Mouse (Mus musculus): Measurements from ENCODE around the gene Vars. TPM values are rescaled to one million over a fixed set of nuclear protein-coding genes. Genes with fewer than 3 reads are reported as not detected.

Vars gene
- polyA plus RNA-seq, 1 experiment from 2014 or later, result 24.7 TPM

GRCm38 (mm10) chr17:35063466-35063865 is 62.7 kb downstream of the Vars start:
- H3K4me2 ChIP-seq (replicated peaks; ENCODE audit: low read depth, low read length), result no peak overlapping the region
- WGBS, result 74% methylated on average over 3 of the region's 3 CpGs
- peak overlapping the region; percentile 83; the same call in 1 of the 2 replicates for H3K27ac ChIP-seq (ENCODE audit: low read length)
- no peak overlapping the region for H3K4me3 ChIP-seq (ENCODE audit: low read depth, low read length)
- peaks cover 7% of the 10 kb centered on the region; the same call in 1 of the 2 replicates for H3K36me3 ChIP-seq (ENCODE audit: insufficient read depth, low read length)
- 0 out of 2 replicates have a peak, but pooled peaks cover 3% of the 10 kb centered on the region for H3K27me3 ChIP-seq (replicated peaks; ENCODE audit: insufficient read depth, low read length)
- H3K4me1 ChIP-seq (ENCODE audit: insufficient read depth, low read depth, low read length), result peaks cover 12% of the 10 kb centered on the region
- H3K9ac ChIP-seq (replicated peaks; ENCODE audit: low read depth), result no peak overlapping the region
- TF ChIP-seq CTCF (IDR thresholded peaks at IDR 0.05) (no peak), EP300 (IDR thresholded peaks at IDR 0.05) (no peak)
- no peak for DNase-seq (ENCODE audit: low spot score)
- H3K9me3 ChIP-seq (ENCODE audit: low read length), result no peaks in the 10 kb centered on the region
- ATAC-seq, result no peak

GRCm38 (mm10) chr17:35064378-35064877 is 63.6 kb downstream of the Vars start:
- no peak overlapping the region; the same call in 1 of the 2 replicates for H3K9ac ChIP-seq (replicated peaks; ENCODE audit: low read depth)
- H3K4me2 ChIP-seq (replicated peaks; ENCODE audit: low read depth, low read length), result peak overlapping the region; percentile 70
- peaks cover 12% of the 10 kb centered on the region for H3K4me1 ChIP-seq (ENCODE audit: insufficient read depth, low read depth, low read length)
- 0 out of 2 replicates have a peak, but pooled peaks cover 3% of the 10 kb centered on the region for H3K27me3 ChIP-seq (replicated peaks; ENCODE audit: insufficient read depth, low read length)
- DNase-seq (ENCODE audit: low spot score) (no peak), ATAC-seq (peak; percentile 27)
- no peak for TF ChIP-seq CTCF (IDR thresholded peaks at IDR 0.05)
- no peak for TF ChIP-seq EP300 (IDR thresholded peaks at IDR 0.05)
- peak overlapping the region; percentile 83 for H3K27ac ChIP-seq (ENCODE audit: low read length)
- peaks cover 7% of the 10 kb centered on the region; the same call in 1 of the 2 replicates for H3K36me3 ChIP-seq (ENCODE audit: insufficient read depth, low read length)
- no peaks in the 10 kb centered on the region for H3K9me3 ChIP-seq (ENCODE audit: low read length)
- 24% methylated on average over 10 of the region's 10 CpGs for WGBS
- H3K4me3 ChIP-seq (ENCODE audit: low read depth, low read length), result peak overlapping the region; percentile 39

- peak; percentile 40 for TF ChIP-seq CTCF (IDR thresholded peaks at IDR 0.05)
- no peak for TF ChIP-seq EP300 (IDR thresholded peaks at IDR 0.05)
- Histone ChIP-seq H3K4me3 (ENCODE audit: low read depth, low read length) (peak within 1 kb of the TSS; percentile 39), H3K9me3 (ENCODE audit: low read length) (no peaks in the 10 kb centered on the region), H3K4me2 (replicated peaks; ENCODE audit: low read depth, low read length) (peak within 1 kb of the TSS; percentile 70), H3K27me3 (replicated peaks; ENCODE audit: insufficient read depth, low read length) (0 out of 2 replicates have a peak, but pooled peaks cover 3% of the 10 kb centered on the region), H3K36me3 (ENCODE audit: insufficient read depth, low read length) (peaks cover 7% of the 10 kb centered on the region; the same call in 1 of the 2 replicates), H3K4me1 (ENCODE audit: insufficient read depth, low read depth, low read length) (peaks cover 8% of the 10 kb centered on the region), H3K27ac (ENCODE audit: low read length) (peak within 1 kb of the TSS; percentile 83), H3K9ac (replicated peaks; ENCODE audit: low read depth) (peak within 1 kb of the TSS; percentile 29; the same call in 1 of the 2 replicates)
- DNase-seq (ENCODE audit: low spot score) (peak; percentile 95), ATAC-seq (peak; percentile 90)
- WGBS, result 4% methylated on average over 48 of the region's 48 CpGs
Measured at GRCm38 (mm10) chr17:35064951-35065947, 64.5 kb downstream of the Vars start, which contains the start of gene Ly6g6c. TSS of gene Ly6g6c (plus strand) at chr17:35065388.

Other genes with a start within 250 kb of the Vars start
- gene Cyp21a1, start 196.4 kb upstream of the Vars start, polyA plus RNA-seq (2015; fragmentation: Nextera tagmentation; extraction: Ambion mirVana), result not detected in 2 replicates
- 34.7 and 37.3 TPM in 2 replicates for gene Stk19, start 164.0 kb upstream of the Vars start, polyA plus RNA-seq (2015; fragmentation: Nextera tagmentation; extraction: Ambion mirVana)
- 39.8 and 40.9 TPM in 2 replicates for gene Dxo, start 164.0 kb upstream of the Vars start, polyA plus RNA-seq (2015; fragmentation: Nextera tagmentation; extraction: Ambion mirVana)
- gene Skiv2l, start 150.8 kb upstream of the Vars start, polyA plus RNA-seq (2015; fragmentation: Nextera tagmentation; extraction: Ambion mirVana), result 30.6 and 32.1 TPM in 2 replicates
- 45.0 and 49.0 TPM in 2 replicates for gene Nelfe, start 150.6 kb upstream of the Vars start, polyA plus RNA-seq (2015; fragmentation: Nextera tagmentation; extraction: Ambion mirVana)
- gene Cfb, start 138.5 kb upstream of the Vars start, polyA plus RNA-seq (2015; fragmentation: Nextera tagmentation; extraction: Ambion mirVana), result 8.1 and 10.6 TPM in 2 replicates
- 0.89 and 0.99 TPM in 2 replicates for gene Zbtb12, start 121.5 kb upstream of the Vars start, polyA plus RNA-seq (2015; fragmentation: Nextera tagmentation; extraction: Ambion mirVana)
- not detected in 2 replicates for gene Gm20547, start 118.9 kb upstream of the Vars start, polyA plus RNA-seq (2015; fragmentation: Nextera tagmentation; extraction: Ambion mirVana)
- 11.7 and 13.6 TPM in 2 replicates for gene C2, start 102.7 kb upstream of the Vars start, polyA plus RNA-seq (2015; fragmentation: Nextera tagmentation; extraction: Ambion mirVana)
- gene Ehmt2, start 102.5 kb upstream of the Vars start, polyA plus RNA-seq (2015; fragmentation: Nextera tagmentation; extraction: Ambion mirVana), result 28.7 and 35.6 TPM in 2 replicates
- 7.0 and 7.3 TPM in 2 replicates for gene Slc44a4, start 86.5 kb upstream of the Vars start, polyA plus RNA-seq (2015; fragmentation: Nextera tagmentation; extraction: Ambion mirVana)
- 31.9 and 34.2 TPM in 2 replicates for gene Neu1, start 69.7 kb upstream of the Vars start, polyA plus RNA-seq (2015; fragmentation: Nextera tagmentation; extraction: Ambion mirVana)
- gene Hspa1b, start 41.7 kb upstream of the Vars start, polyA plus RNA-seq (2015; fragmentation: Nextera tagmentation; extraction: Ambion mirVana), result 0.35 and 0.50 TPM in 2 replicates
- not detected in 2 replicates for gene Gm20481, start 31.1 kb upstream of the Vars start, polyA plus RNA-seq (2015; fragmentation: Nextera tagmentation; extraction: Ambion mirVana)
- 8.2 and 11.9 TPM in 2 replicates for gene Hspa1a, start 28.8 kb upstream of the Vars start, polyA plus RNA-seq (2015; fragmentation: Nextera tagmentation; extraction: Ambion mirVana)
- gene Hspa1l, start 28.3 kb upstream of the Vars start, polyA plus RNA-seq (2015; fragmentation: Nextera tagmentation; extraction: Ambion mirVana), result 0.70 and 0.79 TPM in 2 replicates
- gene Lsm2, start 19.1 kb upstream of the Vars start, polyA plus RNA-seq (2015; fragmentation: Nextera tagmentation; extraction: Ambion mirVana), result 47.3 and 55.4 TPM in 2 replicates
- 0.30 and 0.36 TPM in 2 replicates for gene Vwa7, start 15.6 kb downstream of the Vars start, polyA plus RNA-seq (2015; fragmentation: Nextera tagmentation; extraction: Ambion mirVana)
- gene Sapcd1, start 27.0 kb downstream of the Vars start, polyA plus RNA-seq (2015; fragmentation: Nextera tagmentation; extraction: Ambion mirVana), result 1.7 TPM in 2 replicates
- gene Msh5, start 45.8 kb downstream of the Vars start, polyA plus RNA-seq (2015; fragmentation: Nextera tagmentation; extraction: Ambion mirVana), result 1.8 and 2.4 TPM in 2 replicates
- gene Clic1, start 49.0 kb downstream of the Vars start, polyA plus RNA-seq (2015; fragmentation: Nextera tagmentation; extraction: Ambion mirVana), result 343 and 355 TPM in 2 replicates
- 238 and 247 TPM in 2 replicates for gene Ddah2, start 58.0 kb downstream of the Vars start, polyA plus RNA-seq (2015; fragmentation: Nextera tagmentation; extraction: Ambion mirVana)
- 3.5 and 4.9 TPM in 2 replicates for gene Ly6g6c, start 64.4 kb downstream of the Vars start, polyA plus RNA-seq (2015; fragmentation: Nextera tagmentation; extraction: Ambion mirVana)
- gene Mpig6b, start 65.2 kb downstream of the Vars start, polyA plus RNA-seq (2015; fragmentation: Nextera tagmentation; extraction: Ambion mirVana), result 2.1 and 2.3 TPM in 2 replicates
- 2.8 and 3.1 TPM in 2 replicates for gene Ly6g6e, start 75.9 kb downstream of the Vars start, polyA plus RNA-seq (2015; fragmentation: Nextera tagmentation; extraction: Ambion mirVana)
- gene Ly6g6d, start 77.1 kb downstream of the Vars start, polyA plus RNA-seq (2015; fragmentation: Nextera tagmentation; extraction: Ambion mirVana), result 14.4 and 14.7 TPM in 2 replicates
- 0.71 and 0.74 TPM in 2 replicates for gene Ly6g6f, start 84.6 kb downstream of the Vars start, polyA plus RNA-seq (2015; fragmentation: Nextera tagmentation; extraction: Ambion mirVana)
- gene Abhd16a, start 88.3 kb downstream of the Vars start, polyA plus RNA-seq (2015; fragmentation: Nextera tagmentation; extraction: Ambion mirVana), result 104 and 111 TPM in 2 replicates
- gene Ly6g5c, start 107.3 kb downstream of the Vars start, polyA plus RNA-seq (2015; fragmentation: Nextera tagmentation; extraction: Ambion mirVana), result not detected in 2 replicates
- gene Ly6g5b, start 114.4 kb downstream of the Vars start, polyA plus RNA-seq (2015; fragmentation: Nextera tagmentation; extraction: Ambion mirVana), result 0.60 and 0.69 TPM in 2 replicates
- 16.0 and 18.5 TPM in 2 replicates for gene Gpank1, start 120.5 kb downstream of the Vars start, polyA plus RNA-seq (2015; fragmentation: Nextera tagmentation; extraction: Ambion mirVana)
- gene Csnk2b, start 121.1 kb downstream of the Vars start, polyA plus RNA-seq (2015; fragmentation: Nextera tagmentation; extraction: Ambion mirVana), result 203 and 207 TPM in 2 replicates
- 14.4 and 16.3 TPM in 2 replicates for gene D17H6S53E, start 125.4 kb downstream of the Vars start, polyA plus RNA-seq (2015; fragmentation: Nextera tagmentation; extraction: Ambion mirVana)
- gene Apom, start 131.1 kb downstream of the Vars start, polyA plus RNA-seq (2015; fragmentation: Nextera tagmentation; extraction: Ambion mirVana), result 0.19 and 0.27 TPM in 2 replicates
- gene Bag6, start 134.2 kb downstream of the Vars start, polyA plus RNA-seq (2015; fragmentation: Nextera tagmentation; extraction: Ambion mirVana), result 34.8 and 35.8 TPM in 2 replicates
- 74.1 and 86.0 TPM in 2 replicates for gene Prrc2a, start 163.9 kb downstream of the Vars start, polyA plus RNA-seq (2015; fragmentation: Nextera tagmentation; extraction: Ambion mirVana)
- gene Aif1, start 175.1 kb downstream of the Vars start, polyA plus RNA-seq (2015; fragmentation: Nextera tagmentation; extraction: Ambion mirVana), result 9.9 and 10.3 TPM in 2 replicates
- 24.8 and 27.5 TPM in 2 replicates for gene Lst1, start 187.5 kb downstream of the Vars start, polyA plus RNA-seq (2015; fragmentation: Nextera tagmentation; extraction: Ambion mirVana)
- 2.3 and 3.0 TPM in 2 replicates for gene Ltb, start 193.5 kb downstream of the Vars start, polyA plus RNA-seq (2015; fragmentation: Nextera tagmentation; extraction: Ambion mirVana)
- 0.95 and 3.7 TPM in 2 replicates for gene Tnf, start 201.0 kb downstream of the Vars start, polyA plus RNA-seq (2015; fragmentation: Nextera tagmentation; extraction: Ambion mirVana)
- 0.11 TPM in 1 of 2 replicates, not detected in the other for gene Lta, start 204.4 kb downstream of the Vars start, polyA plus RNA-seq (2015; fragmentation: Nextera tagmentation; extraction: Ambion mirVana)
- 0.60 TPM in 1 of 2 replicates, not detected in the other for gene Gm16181, start 219.8 kb downstream of the Vars start, polyA plus RNA-seq (2015; fragmentation: Nextera tagmentation; extraction: Ambion mirVana)
- gene Atp6v1g2, start 232.7 kb downstream of the Vars start, polyA plus RNA-seq (2015; fragmentation: Nextera tagmentation; extraction: Ambion mirVana), result 4.7 and 6.1 TPM in 2 replicates
- 11.2 and 12.2 TPM in 2 replicates for gene Nfkbil1, start 234.8 kb downstream of the Vars start, polyA plus RNA-seq (2015; fragmentation: Nextera tagmentation; extraction: Ambion mirVana)
- gene Ddx39b, start 240.8 kb downstream of the Vars start, polyA plus RNA-seq (2015; fragmentation: Nextera tagmentation; extraction: Ambion mirVana), result 161 and 170 TPM in 2 replicates

Data from lung, postnatal 0 days (tissue).